Mouse (Mus musculus): ENCODE results near the gene Ago4.
"Not testable (repeated sequence)": the region's sequence is repeated elsewhere in the genome, so short reads cannot be mapped to it uniquely, and the experiment has no call there.

Gene Ago4

GRCm38 (mm10) chr4:126532827-126533728 lies at the start of gene Ago4:
Gene Ago4 (minus strand): TSS chr4:126533472.
- DNase-seq (ENCODE audit: low read depth in 1 of 2, low spot score in 2 of 2), result no peak

- no peak for DNase-seq (ENCODE audit: low read depth in 1 of 2, low spot score in 2 of 2)
These were observed 45.8 kb upstream of the Ago4 start for GRCm38 (mm10) chr4:126579077-126579476.

DNA sequence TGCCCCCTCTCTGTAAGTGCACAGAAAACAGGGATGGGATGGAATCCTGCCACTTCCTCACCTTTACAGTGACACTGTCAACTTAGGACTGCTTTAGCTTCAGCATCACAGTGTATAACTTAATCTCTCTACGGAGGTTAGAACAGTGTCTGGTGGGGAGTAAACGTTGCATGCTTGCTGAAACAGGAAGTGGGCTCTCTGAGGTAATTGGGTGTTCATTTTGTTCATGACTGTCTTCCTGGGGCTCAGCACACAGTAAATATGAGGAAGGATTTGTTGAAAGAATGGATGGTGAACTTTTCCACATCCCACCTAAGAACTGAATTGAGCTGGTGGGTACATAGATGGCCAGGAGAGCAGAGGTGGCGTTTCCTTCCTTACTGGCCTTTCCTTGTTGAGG lies 44.6 kb upstream of the Ago4 start:
- DNase-seq (ENCODE audit: low read depth in 1 of 2, low spot score in 2 of 2), result no peak

DNA sequence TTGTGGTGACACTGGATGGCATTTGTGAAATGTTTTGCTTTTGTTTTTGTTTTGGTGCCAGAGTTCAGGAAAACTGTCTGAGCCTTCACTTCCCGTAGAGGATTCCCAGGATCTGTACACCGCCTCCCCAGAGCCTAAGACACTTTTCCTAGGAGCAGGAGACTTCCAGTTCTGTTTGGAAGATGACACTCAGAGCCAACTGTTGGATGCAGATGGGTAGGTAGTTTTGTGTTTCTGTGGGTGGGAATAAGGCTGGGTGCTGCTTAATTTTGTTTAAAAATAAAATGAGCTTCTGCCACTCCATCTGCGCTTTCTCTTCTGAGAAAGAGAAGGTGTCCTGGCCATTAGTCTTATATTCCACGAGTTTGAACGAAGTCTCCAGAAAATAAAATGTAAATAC lies 43.0 kb upstream of the Ago4 start:
- no peak for DNase-seq (ENCODE audit: low read depth in 1 of 2, low spot score in 2 of 2)

GRCm38 (mm10) chr4:126569783-126570182 lies 36.5 kb upstream of the Ago4 start:
- DNase-seq (ENCODE audit: low read depth in 1 of 2, low spot score in 2 of 2), result no peak

GRCm38 (mm10) chr4:126567243-126567642 lies 34.0 kb upstream of the Ago4 start:
- no peak for DNase-seq (ENCODE audit: low read depth in 1 of 2, low spot score in 2 of 2)

DNA sequence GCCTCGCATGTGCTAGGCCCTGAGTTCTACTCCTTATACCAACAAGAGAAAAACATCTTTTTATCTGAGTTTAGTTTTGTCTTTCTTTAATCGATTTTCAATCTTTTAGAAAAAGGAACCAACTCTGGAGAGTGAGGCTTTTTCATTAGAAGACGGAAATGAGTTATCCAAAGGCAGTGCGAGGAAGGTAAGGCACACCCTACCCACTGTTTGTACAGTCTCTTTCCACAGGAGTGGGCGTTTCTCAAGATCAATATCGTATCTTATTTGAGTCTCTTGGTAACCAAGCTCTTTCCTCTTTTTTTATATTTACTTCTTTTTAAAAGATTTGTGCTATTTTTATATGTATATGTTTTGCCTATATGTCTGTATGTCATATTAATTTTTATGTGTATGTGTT lies 30.5 kb upstream of the Ago4 start:
- no peak for DNase-seq (ENCODE audit: low read depth in 1 of 2, low spot score in 2 of 2)

DNA sequence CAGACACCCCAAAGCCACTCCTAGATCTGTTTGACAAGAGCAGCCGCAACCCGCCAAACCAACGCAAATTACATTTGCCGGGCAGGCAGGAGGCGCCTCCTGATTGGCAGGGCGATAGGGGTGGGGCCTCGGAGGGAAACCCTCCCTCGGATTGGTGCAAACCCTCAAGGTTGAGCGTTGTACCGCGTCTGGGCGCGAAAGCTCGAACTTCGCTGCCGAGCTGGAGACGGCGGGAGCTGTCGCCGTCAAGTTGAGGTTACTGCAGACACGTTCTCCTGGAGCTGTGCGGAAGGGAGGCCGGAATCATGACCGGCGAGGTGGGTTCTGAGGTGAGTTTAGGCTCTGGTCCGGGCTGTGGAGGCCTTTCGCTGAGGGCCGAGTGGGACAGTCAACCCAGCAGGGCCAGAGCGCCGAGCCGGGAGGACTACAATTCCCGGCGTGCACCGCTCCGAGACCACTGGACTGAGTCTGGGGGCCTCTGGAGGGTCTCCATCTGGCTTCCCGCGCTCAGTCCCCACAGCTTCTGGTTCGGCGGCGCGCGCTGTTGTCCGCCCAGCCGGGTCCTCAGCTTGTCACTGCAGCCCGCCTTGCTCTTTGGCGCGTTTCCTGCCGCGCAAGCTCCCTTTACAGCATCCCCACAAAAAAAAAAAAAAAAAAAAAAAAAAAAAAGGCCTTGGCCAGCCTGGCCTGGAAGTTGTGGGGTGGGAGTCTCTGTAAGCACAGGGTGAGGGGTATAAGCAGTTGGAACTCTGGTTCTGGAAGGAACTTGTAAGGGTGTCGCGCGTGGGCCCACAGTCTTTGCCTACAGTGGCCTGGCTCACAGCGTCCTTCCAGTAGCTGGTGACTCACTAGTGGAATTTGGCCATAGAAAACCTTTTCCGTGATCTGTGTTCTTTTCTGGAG lies 23.8 kb upstream of the Ago4 start, which contains the start of gene Clspn:
Clspn (plus strand) TSS at position 127 of the 903 bp plus-strand sequence.
- peak; percentile 80 to 83 for DNase-seq (ENCODE audit: low read depth in 1 of 2, low spot score in 2 of 2)

GRCm38 (mm10) chr4:126554462-126554861 lies 21.2 kb upstream of the Ago4 start:
- DNase-seq (ENCODE audit: low read depth in 1 of 2, low spot score in 2 of 2), result no peak

DNA sequence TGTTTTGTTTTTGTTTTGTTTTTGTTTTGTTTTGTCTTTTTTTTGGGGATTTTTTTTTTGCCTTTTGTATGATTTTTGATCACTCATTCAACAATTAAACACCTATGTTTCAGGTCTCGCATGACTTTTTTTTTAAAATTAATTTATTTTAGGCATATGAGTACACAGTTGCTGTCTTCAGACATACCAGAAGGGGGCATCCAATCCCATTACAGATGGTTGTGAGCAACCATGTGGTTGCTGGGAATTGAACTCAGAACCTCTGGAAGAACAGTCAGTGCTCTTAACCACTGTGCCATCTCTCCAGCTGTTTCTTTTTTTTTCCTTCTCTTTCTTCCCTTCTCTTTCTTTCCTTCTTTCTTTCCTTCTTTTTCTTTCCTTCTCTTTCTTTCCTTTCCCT lies 20.4 kb upstream of the Ago4 start:
- DNase-seq (ENCODE audit: low read depth in 1 of 2, low spot score in 2 of 2), result no peak

DNA sequence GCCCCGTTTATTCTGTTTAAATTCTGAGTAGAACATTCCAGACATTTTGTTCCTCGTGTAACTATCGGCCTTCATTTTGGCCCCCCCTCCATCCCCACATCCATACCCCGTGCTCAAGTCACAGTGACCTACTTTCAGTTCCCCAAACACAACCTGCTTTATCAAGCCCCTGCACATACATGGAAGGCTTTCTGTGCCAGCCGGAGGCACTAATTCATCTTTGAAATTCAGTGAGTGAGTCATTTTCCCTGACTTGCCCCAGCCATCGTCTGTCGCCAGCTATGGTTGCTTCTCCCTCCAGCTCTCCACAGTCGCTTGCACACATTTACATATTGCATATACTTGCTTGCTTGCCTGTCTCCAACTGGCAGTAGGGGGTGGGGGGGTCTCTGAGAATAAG lies 19.8 kb upstream of the Ago4 start:
- no peak for DNase-seq (ENCODE audit: low read depth in 1 of 2, low spot score in 2 of 2)

DNA sequence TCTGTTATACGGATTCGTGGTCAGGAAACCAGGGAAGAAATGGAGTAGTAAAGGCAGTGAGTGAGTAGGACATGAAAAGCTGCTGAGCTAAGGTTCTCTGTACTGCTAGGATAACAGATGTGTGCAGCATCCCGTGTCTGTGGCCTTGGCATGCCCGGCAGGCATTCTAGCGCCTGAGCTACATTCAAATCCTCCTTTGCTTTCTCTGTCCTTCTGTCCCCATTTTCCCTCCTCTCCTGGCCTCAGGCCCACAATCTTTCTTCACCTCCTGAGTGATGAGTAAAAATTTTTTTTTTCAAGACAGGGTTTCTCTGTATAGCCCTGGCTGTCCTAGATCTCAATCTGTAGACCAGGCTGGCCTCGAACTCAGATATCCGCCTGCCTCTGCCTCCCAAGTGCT lies 18.9 kb upstream of the Ago4 start:
- no peak for DNase-seq (ENCODE audit: low read depth in 1 of 2, low spot score in 2 of 2)

DNA sequence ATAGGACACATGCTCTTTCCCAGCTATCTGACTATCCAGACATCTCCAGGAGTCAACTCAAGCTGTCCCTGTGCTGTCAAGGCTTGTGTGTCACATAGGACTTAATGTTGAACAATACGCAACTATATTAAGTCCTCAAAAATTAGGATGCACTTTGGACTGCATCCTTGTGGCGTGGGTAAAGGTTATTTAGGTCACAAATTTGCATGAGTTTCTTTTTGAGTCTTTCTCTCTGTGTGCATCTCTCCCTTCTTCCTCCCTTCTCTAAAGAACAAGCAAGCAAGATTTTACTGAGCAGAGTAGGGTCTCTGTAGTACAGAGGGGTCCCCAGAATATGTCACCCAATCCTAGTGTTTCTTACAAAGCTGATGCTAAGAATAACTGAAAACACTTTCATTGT lies 12.9 kb upstream of the Ago4 start:
- DNase-seq (ENCODE audit: low read depth in 1 of 2, low spot score in 2 of 2), result no peak

DNA sequence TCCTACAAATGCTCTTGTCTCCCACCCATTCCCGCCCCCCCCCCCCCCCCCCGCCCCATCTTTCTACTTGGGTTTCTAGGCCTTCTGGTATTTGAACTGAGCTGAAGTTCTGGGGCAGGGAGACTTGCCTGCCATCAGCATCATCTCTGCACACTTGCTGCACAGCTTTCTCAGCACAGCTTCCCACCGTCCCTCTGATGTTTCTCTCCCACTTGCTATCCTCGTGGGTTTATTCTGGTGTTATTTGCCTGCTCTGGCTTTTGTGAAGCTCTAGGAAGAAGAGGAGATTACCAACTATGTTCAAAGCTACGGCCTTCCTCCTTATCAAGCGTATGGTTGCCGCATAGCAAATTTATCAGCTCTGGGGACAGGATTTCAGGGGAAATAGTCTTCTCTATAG lies 12.4 kb upstream of the Ago4 start:
- DNase-seq (ENCODE audit: low read depth in 1 of 2, low spot score in 2 of 2), result no peak

- DNase-seq (ENCODE audit: low read depth in 1 of 2, low spot score in 2 of 2), result no peak
These were observed 11.7 kb upstream of the Ago4 start for GRCm38 (mm10) chr4:126545016-126545415.

GRCm38 (mm10) chr4:126542838-126543237 lies 9.6 kb upstream of the Ago4 start:
- no peak for DNase-seq (ENCODE audit: low read depth in 1 of 2, low spot score in 2 of 2)

DNA sequence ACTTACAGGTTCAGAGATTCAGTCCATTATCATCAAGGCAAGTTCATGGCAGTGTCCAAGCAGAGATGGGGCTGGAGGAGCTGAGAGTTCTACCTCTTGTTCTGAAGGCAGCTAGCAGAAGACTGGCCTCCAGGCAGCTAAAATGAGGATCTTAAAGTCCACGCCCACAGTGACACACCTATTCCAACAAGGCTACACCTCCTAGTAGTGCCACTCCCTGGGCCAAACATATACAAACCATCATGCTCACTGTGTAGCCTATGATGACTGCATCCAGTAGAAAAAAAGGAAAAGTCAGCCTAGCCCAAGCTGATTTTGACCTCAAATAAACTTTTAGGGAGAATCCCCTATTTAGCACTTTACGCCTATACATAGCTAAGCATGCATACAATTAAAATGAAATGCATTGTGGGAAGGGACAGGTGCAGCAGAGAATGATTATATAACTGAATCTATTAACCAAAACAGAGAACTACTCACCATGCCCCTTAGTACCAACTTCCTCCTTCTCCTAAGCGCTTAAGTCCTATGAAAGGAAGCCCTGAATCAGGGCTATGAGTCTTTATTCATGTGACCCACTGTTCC lies 7.3 kb upstream of the Ago4 start:
- no peak for DNase-seq (ENCODE audit: low read depth in 1 of 2, low spot score in 2 of 2)

GRCm38 (mm10) chr4:126536865-126537264 lies 3.6 kb upstream of the Ago4 start:
- peak; percentile 37 to 42 for DNase-seq (ENCODE audit: low read depth in 1 of 2, low spot score in 2 of 2)

DNA sequence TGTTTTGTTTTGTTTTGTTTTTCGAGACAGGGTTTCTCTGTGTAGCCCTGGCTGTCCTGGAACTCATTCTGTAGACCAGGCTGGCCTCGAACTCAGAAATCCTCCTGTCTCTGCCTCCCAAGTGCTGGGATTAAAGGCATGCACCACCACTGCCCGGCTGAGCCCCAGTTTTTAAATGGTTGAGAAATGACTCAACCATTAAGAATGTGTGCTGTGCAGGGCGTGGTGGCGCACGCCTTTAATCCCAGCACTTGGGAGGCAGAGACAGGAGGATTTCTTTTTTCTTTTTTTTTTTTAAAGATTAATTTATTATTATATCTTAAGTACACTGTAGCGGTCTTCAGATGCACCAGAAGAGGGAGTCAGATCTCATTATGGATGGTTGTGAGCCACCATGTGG lies 2.4 kb upstream of the Ago4 start:
- not testable (repeated sequence) for DNase-seq (ENCODE audit: low read depth in 1 of 2, low spot score in 2 of 2)

GRCm38 (mm10) chr4:126533729-126534070 lies 428 bp upstream of the Ago4 start:
- DNase-seq (ENCODE audit: low read depth in 1 of 2, low spot score in 2 of 2), result no peak

- no peak for DNase-seq (ENCODE audit: low read depth in 1 of 2, low spot score in 2 of 2)
These were observed 980 bp downstream of the Ago4 start for GRCm38 (mm10) chr4:126532292-126532691.

DNA sequence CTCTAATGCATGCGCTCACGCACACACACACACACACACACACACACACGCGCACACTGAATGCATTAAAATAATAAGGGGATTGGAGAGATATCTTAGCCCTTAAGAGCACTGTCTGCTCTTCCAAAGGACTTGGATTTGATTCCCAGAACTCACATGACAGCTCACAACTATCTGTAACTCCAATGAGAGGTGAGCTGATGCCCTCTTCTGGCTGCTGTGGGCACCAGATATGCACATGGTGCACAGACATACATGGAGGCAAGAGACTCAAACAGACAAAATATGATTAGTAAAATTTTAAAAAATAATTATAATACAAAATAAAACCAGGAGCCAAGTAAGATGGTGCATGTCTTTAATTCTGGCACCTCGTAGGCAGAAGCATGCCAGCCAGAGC lies 6.4 kb downstream of the Ago4 start:
- no peak for DNase-seq (ENCODE audit: low read depth in 1 of 2, low spot score in 2 of 2)

All from monocyte, adult 2 months (primary cell).